Mouse (Mus musculus) CH12.LX (cell line): ENCODE data around the gene D17H6S53E. TPM values are rescaled to one million over a fixed set of nuclear protein-coding genes. Genes with fewer than 3 reads are reported as not detected.

Experiments used
- DNase-seq: peaks from one replicate; pipeline ENCODE4 v3.0.0-alpha.2; 2013; ENCODE audit errors: extremely low read depth
- H3K27ac ChIP-seq: 2 replicates; pipeline ENCODE4 v1.5.1; 2012; ENCODE audit warnings: low read depth, mild to moderate bottlenecking, control low read depth, moderate library complexity; ENCODE audit not compliant: insufficient read depth
- H3K27me3 ChIP-seq: replicated peaks from 2 replicates; pipeline ENCODE3; 2012; ENCODE audit warnings: inconsistent platforms
- H3K36me3 ChIP-seq, 2 experiments: replicated peaks in 1 of 2; 2 replicates each; pipeline versions ENCODE3 to v1.6.1; 2012; ENCODE audit warnings: inconsistent platforms in 1 of 2, low read length in 1 of 2, mild to moderate bottlenecking in 1 of 2, mixed read lengths in 1 of 2, moderate library complexity in 1 of 2; ENCODE audit not compliant: control insufficient read depth in 1 of 2, insufficient read depth in 1 of 2
- H3K4me1 ChIP-seq, 2 experiments: 2 replicates each; pipeline ENCODE4 v1.6.1; 2012; ENCODE audit warnings: inconsistent platforms in 1 of 2, moderate library complexity in 1 of 2; ENCODE audit not compliant: insufficient read depth in 2 of 2, control insufficient read depth in 1 of 2
- H3K4me2 ChIP-seq: 2 replicates; pipeline ENCODE4 v1.6.1; 2012; ENCODE audit warnings: low read depth, mild to moderate bottlenecking, control low read depth; ENCODE audit not compliant: poor library complexity, insufficient read depth, severe bottlenecking
- H3K4me3 ChIP-seq, 3 experiments: fragments of 150-350 bp in 1 of 3; sonication (generic) in 1 of 3; replicated peaks in 1 of 3; 2 replicates each; pipeline versions ENCODE3 to v1.5.1; 2011 to 2012; ENCODE audit warnings: low read depth in 2 of 3, low read length in 2 of 3, mild to moderate bottlenecking in 2 of 3, moderate library complexity in 2 of 3, control low read depth in 1 of 3, improper control_type of control experiment in 1 of 3, inconsistent platforms in 1 of 3, mixed read lengths in 1 of 3; ENCODE audit not compliant: poor library complexity in 1 of 3
- H3K79me2 ChIP-seq: replicated peaks from 2 replicates; pipeline ENCODE4 v1.6.1; 2012; ENCODE audit warnings: mild to moderate bottlenecking, moderate library complexity; ENCODE audit not compliant: control insufficient read depth, poor library complexity, insufficient read depth, severe bottlenecking; ENCODE audit errors: extremely low read depth
- H3K9ac ChIP-seq: 2 replicates; pipeline ENCODE4 v1.6.1; 2012; ENCODE audit warnings: low read depth, mild to moderate bottlenecking, control low read depth, moderate library complexity; ENCODE audit not compliant: insufficient read depth
- H3K9me3 ChIP-seq: replicated peaks from 2 replicates; pipeline ENCODE3; 2012; ENCODE audit warnings: low read length, inconsistent platforms, mixed read lengths
- CHD2 ChIP-seq: IDR thresholded peaks from 2 replicates; pipeline ENCODE4 v1.6.1; 2011; ENCODE audit warnings: low read length, improper control_type of control experiment
- CTCF ChIP-seq, 2 experiments: IDR thresholded peaks in 1 of 2; conservative IDR thresholded peaks in 1 of 2; 2 replicates each; pipeline ENCODE4 v1.5.1; 2011 to 2012; ENCODE audit warnings: low read depth in 2 of 2, low read length in 2 of 2, improper control_type of control experiment in 1 of 2, inconsistent platforms in 1 of 2, mild to moderate bottlenecking in 1 of 2, moderate library complexity in 1 of 2
- ELF1 ChIP-seq: IDR thresholded peaks from 2 replicates; pipeline ENCODE4 v1.6.1; 2014; ENCODE audit warnings: low read depth, mild to moderate bottlenecking, inconsistent platforms, low read length, improper control_type of control experiment
- EP300 ChIP-seq: IDR thresholded peaks from 2 replicates; pipeline ENCODE4 v1.6.1; 2011; ENCODE audit warnings: low read length, improper control_type of control experiment
- ETS1 ChIP-seq: conservative IDR thresholded peaks from 2 replicates; pipeline ENCODE4 v1.6.1; 2012; ENCODE audit warnings: low read depth, mild to moderate bottlenecking, inconsistent platforms, low read length, improper control_type of control experiment, moderate library complexity
- HCFC1 ChIP-seq: IDR thresholded peaks from 2 replicates; pipeline ENCODE4 v1.6.1; 2012; ENCODE audit warnings: low read depth, mild to moderate bottlenecking, inconsistent platforms, low read length, improper control_type of control experiment
- IRF4 ChIP-seq: IDR thresholded peaks from 2 replicates; pipeline ENCODE4 v1.6.1; 2014; ENCODE audit warnings: low read depth, mild to moderate bottlenecking, inconsistent platforms, low read length, improper control_type of control experiment
- JUN ChIP-seq: IDR thresholded peaks from 2 replicates; pipeline ENCODE4 v1.6.1; 2011; ENCODE audit warnings: low read depth, mild to moderate bottlenecking, low read length, improper control_type of control experiment, moderate library complexity; ENCODE audit not compliant: insufficient read depth
- MEF2A ChIP-seq: IDR thresholded peaks from 2 replicates; pipeline ENCODE4 v1.6.1; 2014; ENCODE audit warnings: low read depth, mild to moderate bottlenecking, inconsistent platforms, low read length, improper control_type of control experiment, borderline replicate concordance
- MXI1 ChIP-seq: IDR thresholded peaks from 2 replicates; pipeline ENCODE4 v1.6.1; 2011; ENCODE audit warnings: mild to moderate bottlenecking, low read depth, low read length, improper control_type of control experiment
- NELFE ChIP-seq: IDR thresholded peaks from 2 replicates; pipeline ENCODE4 v1.6.1; 2011; ENCODE audit warnings: low read depth, low read length, improper control_type of control experiment
- NRF1 ChIP-seq: IDR thresholded peaks from 2 replicates; pipeline ENCODE4 v1.6.1; 2014; ENCODE audit warnings: low read depth, mild to moderate bottlenecking, inconsistent platforms, low read length, improper control_type of control experiment, moderate library complexity
- PAX5 ChIP-seq: IDR thresholded peaks from 2 replicates; pipeline ENCODE4 v1.6.1; 2012; ENCODE audit warnings: low read length, inconsistent platforms, mixed read lengths
- POLR2AphosphoS2 ChIP-seq: IDR thresholded peaks from 2 replicates; pipeline ENCODE4 v1.6.1; 2011; ENCODE audit warnings: low read depth, low read length, improper control_type of control experiment
- RAD21 ChIP-seq: IDR thresholded peaks from 2 replicates; pipeline ENCODE4 v1.6.1; 2011; ENCODE audit warnings: low read depth, mild to moderate bottlenecking, low read length, improper control_type of control experiment, moderate library complexity
- SIN3A ChIP-seq: IDR thresholded peaks from 2 replicates; pipeline ENCODE4 v1.6.1; 2012; ENCODE audit warnings: low read length, improper control_type of control experiment, inconsistent platforms
- SMC3 ChIP-seq: IDR thresholded peaks from 2 replicates; pipeline ENCODE4 v1.6.1; 2011; ENCODE audit warnings: low read depth, low read length, improper control_type of control experiment
- TBP ChIP-seq: conservative IDR thresholded peaks from 2 replicates; pipeline ENCODE4 v1.6.1; 2011; ENCODE audit warnings: low read depth, low read length, improper control_type of control experiment
- USF2 ChIP-seq: conservative IDR thresholded peaks from 2 replicates; pipeline ENCODE4 v1.6.1; 2011; ENCODE audit warnings: low read depth, low read length, improper control_type of control experiment
- ZKSCAN1 ChIP-seq: IDR thresholded peaks from 2 replicates; pipeline ENCODE4 v1.6.1; 2012; ENCODE audit warnings: low read depth, inconsistent platforms, low read length, improper control_type of control experiment, borderline replicate concordance
- ZMIZ1 ChIP-seq: IDR thresholded peaks from 2 replicates; pipeline ENCODE4 v1.6.1; 2012; ENCODE audit warnings: low read depth, mild to moderate bottlenecking, inconsistent platforms, low read length, improper control_type of control experiment
- ZNF384 ChIP-seq: IDR thresholded peaks from 2 replicates; pipeline ENCODE4 v1.6.1; 2012; ENCODE audit warnings: low read depth, low read length, improper control_type of control experiment, inconsistent platforms
- dilution Hi-C: fragments of 300-500 bp; cut with MboI; formaldehyde crosslinking; loops from 2 replicates; pipeline ENCODE4 v1.14.3; 2020; ENCODE audit warnings: low sequenced_read_pairs; ENCODE audit not compliant: extremely low pct_unique_long_range_greater_than_20kb, extremely low pct_ligation_motif_present
- in situ Hi-C: fragments of 300-500 bp; cut with MboI; formaldehyde crosslinking; loops from 3 replicates; pipeline ENCODE4 v1.14.3; 2019; ENCODE audit warnings: low sequenced_read_pairs, low pct_ligation_motif_present, low pct_unique_long_range_greater_than_20kb, mixed read lengths
- polyA plus RNA-seq: library from polyadenylated mRNA; unstranded; fragments of >175 nt; gene quantifications from 2 replicates; pipeline ENCODE4 v1.2.1, GENCODE M21; 2012; ENCODE audit warnings: low read depth; ENCODE audit not compliant: insufficient read length
- total RNA-seq, 2 experiments: library from RNA; depleted of rRNA; stranded (reverse); fragments of 300-350 nt in 1 of 2; fragments of >200 nt in 1 of 2; gene quantifications; 2 replicates each; pipeline ENCODE4 v1.2.3; 2012 to 2014

D17H6S53E gene
- total and polyA plus RNA-seq, 3 experiments, result 8.7 to 15.6 (median 11.9) TPM

- dilution Hi-C loops (no loop called here), in situ Hi-C loops (no loop called here)
- peaks cover 31% of the 10 kb centered on the region for H3K79me2 ChIP-seq
- peaks cover 5 to 43% of the 10 kb centered on the region in 2 experiments for H3K4me1 ChIP-seq
- H3K4me2 ChIP-seq, result peak overlapping the region; percentile 72
- no peaks in the 10 kb centered on the region for H3K9me3 ChIP-seq
- peak overlapping the region; percentile 74 to 87 (median 86) for H3K4me3 ChIP-seq
- TF ChIP-seq ZMIZ1, result no peak
- TF ChIP-seq USF2, result no peak
- TF ChIP-seq ZKSCAN1, result no peak
- no peak for TF ChIP-seq CTCF (conservative IDR thresholded peaks at IDR 0.05 in 1 of 2, IDR thresholded peaks at IDR 0.05 in 1 of 2; ENCODE audit: low read depth in 2 of 2, low read length in 2 of 2)
- peak; percentile 42; the same call in 1 of the 2 replicates for TF ChIP-seq ELF1
- TF ChIP-seq SIN3A, result no peak
- no peak for TF ChIP-seq EP300
- peak; percentile 39; the same call in 1 of the 2 replicates for TF ChIP-seq HCFC1
- 0 out of 2 replicates have a peak, but pooled peaks have one; percentile 4 for TF ChIP-seq CHD2
- TF ChIP-seq NRF1, result no peak
- TF ChIP-seq ZNF384, result no peak
- TF ChIP-seq MEF2A, result no peak
- TF ChIP-seq IRF4, result 0 out of 2 replicates have a peak, but pooled peaks have one; percentile 5
- no peak for TF ChIP-seq POLR2AphosphoS2
- peaks cover 29 to 60% of the 10 kb centered on the region in 2 experiments for H3K36me3 ChIP-seq
- DNase-seq, result no peak
- peak overlapping the region; percentile 57; the same call in 1 of the 2 replicates for H3K27ac ChIP-seq
- peak overlapping the region; percentile 95 for H3K9ac ChIP-seq
- H3K27me3 ChIP-seq, result no peaks in the 10 kb centered on the region
Observed at GRCm38 (mm10) chr17:35127017-35127416, 844 bp downstream of the D17H6S53E start.

- H3K36me3 ChIP-seq, result peaks cover 20 to 48% of the 10 kb centered on the region in 2 experiments
- H3K79me2 ChIP-seq, result peaks cover 16% of the 10 kb centered on the region
- no peak for DNase-seq
- H3K9ac ChIP-seq, result no peak overlapping the region
- H3K27me3 ChIP-seq, result no peaks in the 10 kb centered on the region
- no peaks in the 10 kb centered on the region for H3K9me3 ChIP-seq
- TF ChIP-seq NELFE (no peak), TBP (no peak), ETS1 (no peak), USF2 (no peak), NRF1 (no peak), MEF2A (no peak), MXI1 (no peak), PAX5 (no peak), SMC3 (no peak), RAD21 (no peak), ZMIZ1 (no peak), HCFC1 (no peak), JUN (no peak)
- H3K4me3 ChIP-seq, result no peak overlapping the region
- H3K4me2 ChIP-seq, result no peak overlapping the region
- in situ Hi-C loops, result no loop called here
- H3K4me1 ChIP-seq, result peaks cover 5 to 31% of the 10 kb centered on the region in 2 experiments
- H3K27ac ChIP-seq, result no peak overlapping the region
- dilution Hi-C loops, result no loop called here
Observed at GRCm38 (mm10) chr17:35128996-35129395, 2.8 kb downstream of the D17H6S53E start.
